Mouse (Mus musculus) lung, postnatal 0 days (tissue): ENCODE measurements at regions not wholly inside any gene's neighbourhood (a gene's known extent, or its start where the extent isn't known, plus 50 kb on each side); places are given as distances from the start of the nearest gene placed in this dataset.
A peak's percentile ranks its signal among the peaks of the same experiment; 100 is the strongest.

ENCODE experiments used
- ATAC-seq: fragments of 200-750 bp; cut with Nextera tagmentation; 2 replicates; pipeline ENCODE4 v1.8.0; 2017; ENCODE audit warnings: moderate library complexity
- DNase-seq: peaks from one replicate; pipeline ENCODE4 v3.0.0-alpha.2; 2016; ENCODE audit warnings: low spot score
- H3K27ac ChIP-seq: fragments of 300-500 bp; sonication (generic); 2 replicates; pipeline ENCODE4 v1.5.1; 2014; ENCODE audit warnings: antibody characterized with exemption, mild to moderate bottlenecking, low read length, mixed read lengths
- H3K27me3 ChIP-seq: fragments of 300-500 bp; sonication (generic); replicated peaks from 2 replicates; pipeline ENCODE4 v1.6.1; 2014; ENCODE audit warnings: low read length, mixed read lengths; ENCODE audit not compliant: insufficient read depth
- H3K36me3 ChIP-seq: fragments of 300-500 bp; sonication (generic); 2 replicates; pipeline ENCODE4 v1.6.1; 2014; ENCODE audit warnings: low read length, mixed read lengths; ENCODE audit not compliant: insufficient read depth
- H3K4me1 ChIP-seq: fragments of 300-500 bp; sonication (generic); 2 replicates; pipeline ENCODE4 v1.6.1; 2014; ENCODE audit warnings: antibody characterized with exemption, low read depth, low read length, mixed read lengths; ENCODE audit not compliant: insufficient read depth
- H3K4me2 ChIP-seq: fragments of 300-500 bp; sonication (generic); replicated peaks from 2 replicates; pipeline ENCODE4 v1.6.1; 2014; ENCODE audit warnings: low read depth, mild to moderate bottlenecking, low read length, moderate library complexity, mixed read lengths
- H3K4me3 ChIP-seq: fragments of 300-500 bp; sonication (generic); 2 replicates; pipeline ENCODE4 v1.5.1; 2014; ENCODE audit warnings: low read depth, low read length
- H3K9ac ChIP-seq: fragments of 300-500 bp; sonication (generic); replicated peaks from 2 replicates; pipeline ENCODE4 v1.6.1; 2014; ENCODE audit warnings: low read depth, mild to moderate bottlenecking
- H3K9me3 ChIP-seq: fragments of 300-500 bp; sonication (generic); 2 replicates; pipeline ENCODE4 v1.6.1; 2016; ENCODE audit warnings: low read length, mixed read lengths
- CTCF ChIP-seq: IDR thresholded peaks from 2 replicates; pipeline ENCODE4 v1.5.1; 2016; ENCODE audit warnings: antibody characterized with exemption, mild to moderate bottlenecking
- EP300 ChIP-seq: IDR thresholded peaks from 2 replicates; pipeline ENCODE4 v1.6.1; 2016; ENCODE audit warnings: antibody characterized with exemption, mild to moderate bottlenecking, control low read depth
- WGBS: fragments of 180-500 bp; shearing (Covaris S2); extraction: QIAGEN DNeasy Blood & Tissue Kit; methylation state at CpG from one replicate; pipeline ENCODE4 v1.1.7; 2014; 5-methylcytosine and 5-hydroxymethylcytosine counted together

GRCm38 (mm10) chr17:15968331-15968730 is 137.5 kb upstream of the Rgmb start:
- Histone ChIP-seq H3K4me3 (no peak overlapping the region), H3K9ac (no peak overlapping the region), H3K27me3 (no peaks in the 10 kb centered on the region), H3K27ac (no peak overlapping the region), H3K9me3 (no peaks in the 10 kb centered on the region), H3K4me2 (no peak overlapping the region), H3K36me3 (no peaks in the 10 kb centered on the region), H3K4me1 (no peaks in the 10 kb centered on the region)
- 51% methylated on average over 5 of the region's 5 CpGs for WGBS
- DNase-seq (peak; percentile 23), ATAC-seq (no peak)
- no peak for TF ChIP-seq EP300
- TF ChIP-seq CTCF = no peak

- ATAC-seq (no peak), DNase-seq (no peak)
- 39% methylated on average over 2 of the region's 2 CpGs for WGBS
- Histone ChIP-seq H3K36me3 (no peaks in the 10 kb centered on the region), H3K9ac (no peak overlapping the region), H3K27me3 (no peaks in the 10 kb centered on the region), H3K4me2 (no peak overlapping the region), H3K27ac (no peak overlapping the region), H3K4me1 (no peaks in the 10 kb centered on the region), H3K9me3 (no peaks in the 10 kb centered on the region), H3K4me3 (no peak overlapping the region)
- no peak for TF ChIP-seq EP300
- TF ChIP-seq CTCF = no peak
Observed at GRCm38 (mm10) chr17:15955656-15956055, 124.8 kb upstream of the Rgmb start.

DNA sequence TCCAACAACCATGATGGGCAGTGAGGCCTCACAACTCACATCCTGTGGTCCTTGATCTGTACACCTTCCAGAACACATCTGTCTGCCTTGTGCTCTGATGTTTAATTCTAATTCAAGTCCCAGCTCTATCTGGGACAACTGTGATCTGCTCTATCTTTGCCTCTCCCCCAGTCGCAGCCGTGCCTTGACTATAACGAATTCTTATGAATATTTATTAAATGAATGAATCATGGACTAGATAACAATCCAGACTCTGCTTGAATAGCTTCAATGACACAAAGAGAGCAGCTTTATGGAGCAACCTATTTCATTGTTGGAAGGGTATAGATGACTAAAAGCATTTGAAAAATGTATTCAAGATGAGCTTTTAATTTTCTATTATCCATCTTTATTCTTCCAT is 120.8 kb upstream of the Rgmb start:
- Histone ChIP-seq H3K36me3 (no peaks in the 10 kb centered on the region), H3K27ac (no peak overlapping the region), H3K27me3 (no peaks in the 10 kb centered on the region), H3K4me1 (no peaks in the 10 kb centered on the region), H3K9ac (no peak overlapping the region), H3K4me2 (no peak overlapping the region), H3K4me3 (no peak overlapping the region), H3K9me3 (no peaks in the 10 kb centered on the region)
- no peak for DNase-seq
- ATAC-seq = no peak
- TF ChIP-seq EP300 (no peak), CTCF (no peak)
- WGBS = 85% methylated on average over 3 of the region's 3 CpGs

DNA sequence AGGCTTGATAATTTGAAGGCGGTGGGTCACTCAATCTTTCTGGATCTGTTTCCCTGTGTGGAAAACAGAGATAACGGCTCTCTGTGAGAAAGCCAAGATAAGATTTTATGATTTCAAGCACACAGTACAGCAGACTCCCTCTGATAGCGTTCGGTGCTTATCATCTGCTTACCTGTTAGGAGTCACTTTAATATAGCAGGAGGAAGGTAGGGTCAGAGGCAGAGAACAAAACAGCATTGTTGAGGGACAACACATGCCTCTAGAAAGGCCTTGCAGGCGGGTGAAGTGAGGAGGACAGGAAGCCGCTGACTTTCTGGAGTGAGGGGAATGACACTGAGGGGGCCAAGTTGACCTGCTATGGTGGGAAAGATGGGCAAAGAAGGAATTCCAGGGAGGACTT is 118.9 kb upstream of the Rgmb start:
- ATAC-seq (no peak), DNase-seq (no peak)
- Histone ChIP-seq H3K27me3 (no peaks in the 10 kb centered on the region), H3K36me3 (no peaks in the 10 kb centered on the region), H3K9me3 (no peaks in the 10 kb centered on the region), H3K4me2 (no peak overlapping the region), H3K9ac (no peak overlapping the region), H3K4me3 (no peak overlapping the region), H3K4me1 (no peaks in the 10 kb centered on the region), H3K27ac (no peak overlapping the region)
- 47% methylated on average over 6 of the region's 6 CpGs for WGBS
- no peak for TF ChIP-seq CTCF
- no peak for TF ChIP-seq EP300

GRCm38 (mm10) chr17:15942378-15942777 is 111.5 kb upstream of the Rgmb start:
- Histone ChIP-seq H3K9ac (no peak overlapping the region), H3K36me3 (no peaks in the 10 kb centered on the region), H3K9me3 (no peaks in the 10 kb centered on the region), H3K27ac (no peak overlapping the region), H3K4me2 (no peak overlapping the region), H3K27me3 (no peaks in the 10 kb centered on the region), H3K4me1 (no peaks in the 10 kb centered on the region), H3K4me3 (no peak overlapping the region)
- DNase-seq (no peak), ATAC-seq (no peak)
- 72% methylated on average over 4 of the region's 4 CpGs for WGBS
- TF ChIP-seq EP300 (no peak), CTCF (no peak)

- Histone ChIP-seq H3K4me3 (no peak overlapping the region), H3K4me2 (no peak overlapping the region), H3K9me3 (no peaks in the 10 kb centered on the region), H3K27me3 (no peaks in the 10 kb centered on the region), H3K36me3 (no peaks in the 10 kb centered on the region), H3K9ac (no peak overlapping the region), H3K27ac (no peak overlapping the region), H3K4me1 (no peaks in the 10 kb centered on the region)
- TF ChIP-seq CTCF = no peak
- TF ChIP-seq EP300 = no peak
- WGBS = 31% methylated on average over 4 of the region's 4 CpGs
- DNase-seq (no peak), ATAC-seq (no peak; the same call in 1 of the 2 replicates)
Observed at GRCm38 (mm10) chr17:15918609-15919008, 87.8 kb upstream of the Rgmb start.
